Mouse (Mus musculus) C2C12 (cell line): Measurements from ENCODE around the gene Hnrnph3. TPM values are rescaled to one million over a fixed set of nuclear protein-coding genes. Genes with fewer than 3 reads are reported as not detected.

Source experiments
- H3K27me3 ChIP-seq: one replicate; pipeline ENCODE4 v1.6.1; 2011; ENCODE audit not compliant: control insufficient read depth, insufficient read depth, insufficient read length
- H3K36me3 ChIP-seq: one replicate; pipeline ENCODE4 v1.6.1; 2011; ENCODE audit not compliant: control insufficient read depth, insufficient read depth
- H3K4me3 ChIP-seq: one replicate; pipeline ENCODE4 v1.5.1; 2011; ENCODE audit warnings: mild to moderate bottlenecking, control low read depth; ENCODE audit not compliant: poor library complexity, insufficient read depth, severe bottlenecking
- H3K79me2 ChIP-seq: one replicate; pipeline ENCODE4 v1.6.1; 2011; ENCODE audit not compliant: control insufficient read depth, insufficient read depth
- H3K79me3 ChIP-seq: one replicate; pipeline ENCODE4 v1.6.1; 2011; ENCODE audit warnings: low read depth, control low read depth
- H3ac ChIP-seq: one replicate; pipeline ENCODE3; 2011; ENCODE audit warnings: low read depth; ENCODE audit not compliant: control insufficient read depth, insufficient read length
- CEBPB ChIP-seq: IDR thresholded peaks from one replicate; pipeline ENCODE4 v1.6.1; 2011; ENCODE audit warnings: low read depth, mild to moderate bottlenecking, control low read depth, moderate library complexity
- CTCF ChIP-seq: IDR thresholded peaks from one replicate; pipeline ENCODE4 v1.5.1; 2011; ENCODE audit not compliant: control insufficient read depth, insufficient read depth, insufficient read length
- FOSL1 ChIP-seq: IDR thresholded peaks from one replicate; pipeline ENCODE4 v1.8.0; 2011; ENCODE audit warnings: mild to moderate bottlenecking, low read length; ENCODE audit not compliant: poor library complexity, insufficient read depth, severe bottlenecking
- MAX ChIP-seq: IDR thresholded peaks from one replicate; pipeline ENCODE4 v1.6.1; 2011; ENCODE audit warnings: mild to moderate bottlenecking, control low read depth
- MYOD1 ChIP-seq: IDR thresholded peaks from one replicate; pipeline ENCODE4 v1.6.1; 2011; ENCODE audit warnings: low read depth; ENCODE audit not compliant: control insufficient read depth, insufficient read length
- MYOG ChIP-seq: IDR thresholded peaks from one replicate; pipeline ENCODE4 v1.6.1; 2011; ENCODE audit not compliant: control insufficient read depth, insufficient read length; ENCODE audit errors: extremely low read depth
- USF1 ChIP-seq: IDR thresholded peaks from one replicate; pipeline ENCODE4 v1.6.1; 2011; ENCODE audit warnings: low read depth, mild to moderate bottlenecking, control low read depth, moderate library complexity
- polyA plus RNA-seq: library from polyadenylated mRNA; unstranded; fragments of >200 nt; fragmentation: generic; extraction: Trizol; gene quantifications from one replicate; pipeline ENCODE4 v1.2.1, GENCODE M21; 2012; ENCODE audit warnings: missing spikeins

Gene Hnrnph3
- polyA plus RNA-seq, 1 experiment, result 15.9 TPM

GRCm38 (mm10) chr10:63038571-63039320, 14.7 kb upstream of the Hnrnph3 start:
- no peak for TF ChIP-seq CEBPB
- TF ChIP-seq MYOG, result no peak
- no peak for TF ChIP-seq FOSL1
- no peak for TF ChIP-seq MYOD1
- TF ChIP-seq MAX, result no peak
- TF ChIP-seq USF1, result no peak
- no peak for TF ChIP-seq CTCF
- Histone ChIP-seq H3ac (no peak overlapping the region), H3K27me3 (peaks cover 3% of the 10 kb centered on the region), H3K79me3 (no peaks in the 10 kb centered on the region), H3K36me3 (no peaks in the 10 kb centered on the region), H3K4me3 (no peak overlapping the region), H3K79me2 (no peaks in the 10 kb centered on the region)

- Histone ChIP-seq H3K27me3 (peaks cover 2% of the 10 kb centered on the region), H3K79me3 (no peaks in the 10 kb centered on the region)
- no peak for TF ChIP-seq MYOD1
- TF ChIP-seq USF1, result no peak
- no peak for TF ChIP-seq CTCF
- TF ChIP-seq MAX, result no peak
- no peak for TF ChIP-seq FOSL1
- TF ChIP-seq CEBPB, result no peak
Observed at GRCm38 (mm10) chr10:63032956-63033355, 8.9 kb upstream of the Hnrnph3 start.

GRCm38 (mm10) chr10:63032267-63032666, 8.2 kb upstream of the Hnrnph3 start:
- H3ac ChIP-seq, result no peak overlapping the region
- H3K4me3 ChIP-seq, result no peak overlapping the region
- H3K79me3 ChIP-seq, result no peaks in the 10 kb centered on the region
- TF ChIP-seq FOSL1, result no peak
- TF ChIP-seq MAX, result no peak
- TF ChIP-seq MYOD1, result no peak
- TF ChIP-seq MYOG, result no peak
- no peak for TF ChIP-seq USF1
- TF ChIP-seq CTCF, result no peak
- no peak for TF ChIP-seq CEBPB
- H3K36me3 ChIP-seq, result no peaks in the 10 kb centered on the region
- no peaks in the 10 kb centered on the region for H3K27me3 ChIP-seq
- H3K79me2 ChIP-seq, result no peaks in the 10 kb centered on the region

More at GRCm38 (mm10) chr10:63032956-63033355, 8.9 kb upstream of the Hnrnph3 start:
- Histone ChIP-seq H3ac (no peak overlapping the region), H3K4me3 (no peak overlapping the region), H3K36me3 (no peaks in the 10 kb centered on the region), H3K79me2 (no peaks in the 10 kb centered on the region)

GRCm38 (mm10) chr10:63028396-63028795, 4.4 kb upstream of the Hnrnph3 start:
- Histone ChIP-seq H3K27me3 (no peaks in the 10 kb centered on the region), H3K79me3 (no peaks in the 10 kb centered on the region), H3K36me3 (no peaks in the 10 kb centered on the region), H3ac (no peak overlapping the region), H3K4me3 (no peak overlapping the region), H3K79me2 (peaks cover 2% of the 10 kb centered on the region)
- no peak for TF ChIP-seq CTCF
- no peak for TF ChIP-seq CEBPB
- TF ChIP-seq MYOD1, result no peak

- peaks cover 11% of the 10 kb centered on the region for H3K79me2 ChIP-seq
- peaks cover 5% of the 10 kb centered on the region for H3K79me3 ChIP-seq
- no peak overlapping the region for H3K4me3 ChIP-seq
- TF ChIP-seq CEBPB, result no peak
- no peak for TF ChIP-seq FOSL1
- no peak for TF ChIP-seq MYOD1
- no peak for TF ChIP-seq USF1
- no peaks in the 10 kb centered on the region for H3K27me3 ChIP-seq
- H3ac ChIP-seq, result no peak overlapping the region
- H3K36me3 ChIP-seq, result no peaks in the 10 kb centered on the region
Observed at GRCm38 (mm10) chr10:63027376-63028161, 3.6 kb upstream of the Hnrnph3 start.

- Histone ChIP-seq H3ac (no peak overlapping the region), H3K27me3 (no peaks in the 10 kb centered on the region)
- no peak for TF ChIP-seq USF1
- TF ChIP-seq CTCF, result no peak
- no peak for TF ChIP-seq CEBPB
- no peak for TF ChIP-seq MYOD1
- TF ChIP-seq FOSL1, result no peak
- no peak for TF ChIP-seq MAX
- TF ChIP-seq MYOG, result no peak
Observed at GRCm38 (mm10) chr10:63026795-63027160, 2.8 kb upstream of the Hnrnph3 start.

More at GRCm38 (mm10) chr10:63026795-63027160, 2.8 kb upstream of the Hnrnph3 start:
- Histone ChIP-seq H3K36me3 (no peaks in the 10 kb centered on the region), H3K79me3 (peaks cover 12% of the 10 kb centered on the region), H3K4me3 (no peak overlapping the region), H3K79me2 (peaks cover 18% of the 10 kb centered on the region)
